Mouse (Mus musculus): Measurements from ENCODE around the gene Prm1. TPM values are rescaled to one million over a fixed set of nuclear protein-coding genes. Genes with fewer than 3 reads are reported as not detected.

Gene Prm1
- total and polyA plus RNA-seq, 3 experiments, result not detected

DNA sequence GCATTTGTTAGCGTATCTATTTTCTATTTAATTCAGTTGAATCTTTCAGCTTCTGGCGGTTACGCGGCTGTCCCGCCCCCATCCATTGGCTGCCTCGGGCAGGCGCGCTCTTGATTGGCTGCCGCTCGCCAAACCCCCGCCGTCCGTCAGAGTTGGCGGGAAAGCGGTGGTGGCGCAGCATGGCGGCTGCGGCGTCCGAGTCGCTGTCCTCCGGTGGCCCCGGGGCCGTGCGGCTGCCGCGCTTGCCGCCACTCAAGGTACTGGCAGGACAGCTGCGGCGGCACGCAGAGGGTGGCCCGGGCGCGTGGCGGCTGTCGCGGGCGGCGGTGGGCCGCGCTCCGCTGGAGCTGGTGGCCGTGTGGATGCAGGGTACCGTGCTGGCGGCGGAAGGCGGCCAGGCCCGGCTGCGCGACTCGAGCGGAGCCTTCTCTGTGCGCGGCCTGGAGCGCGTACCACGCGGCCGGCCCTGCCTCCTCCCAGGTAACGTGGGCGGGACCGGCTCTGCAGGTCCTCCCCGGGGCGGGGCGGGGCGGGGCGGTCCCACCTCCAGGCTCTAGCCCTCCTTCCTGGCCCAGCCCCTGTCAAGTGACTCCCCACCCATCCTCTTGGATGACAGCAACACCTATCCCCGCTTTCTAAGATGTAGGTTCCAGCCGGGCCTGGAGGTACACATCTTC lies 29.4 kb upstream of the Prm1 start, which contains the start of gene Rmi2 (continued):
- TF ChIP-seq E2F4 (IDR thresholded peaks at IDR 0.05; ENCODE audit: insufficient replicate concordance, low read depth, low read length) (peak; percentile 97), SIN3A (IDR thresholded peaks at IDR 0.05; ENCODE audit: low read length) (peak; percentile 89), MAX (IDR thresholded peaks at IDR 0.05; ENCODE audit: low read length) (peak; percentile 94), MYC (IDR thresholded peaks at IDR 0.05; ENCODE audit: low read depth, low read length) (no peak; the same call in 1 of the 2 replicates)

- Histone ChIP-seq H3K27me3 (replicated peaks) (no peaks in the 10 kb centered on the region), H3K27ac (ENCODE audit: insufficient read depth, low read depth) (no peak overlapping the region), H3K79me2 (replicated peaks; ENCODE audit: control insufficient read depth, extremely low read depth, insufficient read depth, poor library complexity, severe bottlenecking) (peaks cover 9% of the 10 kb centered on the region; the same call in 1 of the 2 replicates), H3K4me2 (ENCODE audit: insufficient read depth, low read depth, poor library complexity, severe bottlenecking) (peak overlapping the region; percentile 97), H3K9ac (ENCODE audit: insufficient read depth, low read depth) (peak overlapping the region; percentile 96), H3K4me1 (ENCODE audit: control insufficient read depth in 1 of 2, insufficient read depth in 2 of 2) (peaks cover 21 to 44% of the 10 kb centered on the region in 2 experiments), H3K4me3 (replicated peaks in 1 of 3; ENCODE audit: low read depth in 2 of 3, low read length in 2 of 3, poor library complexity in 1 of 3) (peak overlapping the region; percentile 74 to 99 (median 77)), H3K36me3 (replicated peaks in 1 of 2; ENCODE audit: control insufficient read depth in 1 of 2, insufficient read depth in 1 of 2, low read length in 1 of 2) (peaks cover 0 to 25% of the 10 kb centered on the region in 2 experiments), H3K9me3 (replicated peaks; ENCODE audit: low read length) (peaks cover 3% of the 10 kb centered on the region)
- TF ChIP-seq ETS1 (conservative IDR thresholded peaks at IDR 0.05; ENCODE audit: low read depth, low read length) (no peak), ZC3H11A (IDR thresholded peaks at IDR 0.05; ENCODE audit: low read depth, low read length) (no peak), CTCF (conservative IDR thresholded peaks at IDR 0.05 in 1 of 2, IDR thresholded peaks at IDR 0.05 in 1 of 2; ENCODE audit: low read depth in 2 of 2, low read length in 2 of 2) (no peak), NELFE (IDR thresholded peaks at IDR 0.05; ENCODE audit: low read depth, low read length) (no peak), TBP (conservative IDR thresholded peaks at IDR 0.05; ENCODE audit: low read depth, low read length) (peak; percentile 85), SIN3A (IDR thresholded peaks at IDR 0.05; ENCODE audit: low read length) (peak; percentile 11; the same call in 1 of the 2 replicates), EP300 (IDR thresholded peaks at IDR 0.05; ENCODE audit: low read length) (peak; percentile 27; the same call in 1 of the 2 replicates), MYC (IDR thresholded peaks at IDR 0.05; ENCODE audit: low read depth, low read length) (peak; percentile 72; the same call in 1 of the 2 replicates), RCOR1 (conservative IDR thresholded peaks at IDR 0.05; ENCODE audit: low read depth, low read length) (no peak), POLR2A (IDR thresholded peaks at IDR 0.05; ENCODE audit: low read depth, low read length) (no peak), GABPA (IDR thresholded peaks at IDR 0.05; ENCODE audit: insufficient replicate concordance, low read depth, low read length) (no peak), MAX (IDR thresholded peaks at IDR 0.05; ENCODE audit: low read length) (no peak), CHD1 (IDR thresholded peaks at IDR 0.05; ENCODE audit: low read depth, low read length) (peak; percentile 94; the same call in 1 of the 2 replicates), JUND (conservative IDR thresholded peaks at IDR 0.05; ENCODE audit: low read depth, low read length) (0 out of 2 replicates have a peak, but pooled peaks have one; percentile 32), TCF12 (IDR thresholded peaks at IDR 0.05; ENCODE audit: low read depth, low read length) (no peak), MAFK (IDR thresholded peaks at IDR 0.05; ENCODE audit: insufficient replicate concordance, low read length) (peak; percentile 77; the same call in 1 of the 2 replicates), MAZ (IDR thresholded peaks at IDR 0.05; ENCODE audit: low read depth, low read length) (0 out of 2 replicates have a peak, but pooled peaks have one; percentile 59)
- in situ Hi-C loops (cut with MboI; ENCODE audit: low pct_ligation_motif_present, low pct_unique_long_range_greater_than_20kb, low sequenced_read_pairs) (loop anchor here (5.0 kb wide), 1 partner anchor 42 kb away; the partner anchor contains the start of gene Prm3), dilution Hi-C loops (cut with MboI; ENCODE audit: extremely low pct_ligation_motif_present, extremely low pct_unique_long_range_greater_than_20kb, low sequenced_read_pairs) (no loop called here)
- DNase-seq (ENCODE audit: extremely low read depth), result no peak
These were observed 28.9 kb upstream of the Prm1 start for GRCm38 (mm10) chr16:10834542-10834910.
